Mouse (Mus musculus): ENCODE data around the gene Fzd5. TPM values are rescaled to one million over a fixed set of nuclear protein-coding genes. Genes with fewer than 3 reads are reported as not detected.

The Fzd5 gene
- 1 to 10 TPM; 1.6 to 1.8 TPM for total RNA-seq (2021)
- long read RNA-seq, experiment 1, partial matches to known transcripts = 0 of 1 reads
- long read RNA-seq, experiment 1, other reads (novel, unspliced or antisense) = 1 of 1 reads
- long read RNA-seq, experiment 2, partial matches to known transcripts = 1 of 1 reads
- long read RNA-seq, experiment 2, other reads (novel, unspliced or antisense) = 0 of 1 reads

GRCm38 (mm10) chr1:64737502-64738179 is at the start of gene Fzd5:
Fzd5 (minus strand) TSS chr1:64737751.
- peak; percentile 96 for DNase-seq
- intact Hi-C loops (cut with DNase I; ENCODE audit: low total_unique reads) = loop anchor here (5.0 kb wide), 1 partner anchor 180 kb away; no protein-coding TSS in a partner anchor

DNA sequence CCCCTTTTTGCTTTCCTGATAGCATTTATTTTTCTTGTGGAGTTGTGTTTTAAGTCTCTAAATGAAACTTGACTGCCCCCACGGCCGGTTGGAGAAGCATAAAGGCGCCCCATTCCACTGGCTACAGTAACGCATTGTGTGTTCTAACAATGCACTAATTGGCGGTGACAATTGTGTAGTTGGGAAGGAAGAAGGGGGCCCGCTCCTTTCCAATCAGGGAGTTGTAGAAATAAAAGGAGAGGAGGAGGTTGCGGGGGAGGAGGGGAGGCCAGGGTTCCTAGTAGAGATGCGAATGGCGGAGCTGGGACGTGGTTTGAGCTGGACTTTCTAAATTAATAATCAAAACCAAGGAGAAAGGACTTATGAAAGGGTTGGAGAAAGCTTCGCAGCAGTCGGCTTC is 42.3 kb upstream of the Fzd5 start:
- intact Hi-C loops (cut with DNase I; ENCODE audit: low total_unique reads) = no loop called here
- no peak for DNase-seq

DNA sequence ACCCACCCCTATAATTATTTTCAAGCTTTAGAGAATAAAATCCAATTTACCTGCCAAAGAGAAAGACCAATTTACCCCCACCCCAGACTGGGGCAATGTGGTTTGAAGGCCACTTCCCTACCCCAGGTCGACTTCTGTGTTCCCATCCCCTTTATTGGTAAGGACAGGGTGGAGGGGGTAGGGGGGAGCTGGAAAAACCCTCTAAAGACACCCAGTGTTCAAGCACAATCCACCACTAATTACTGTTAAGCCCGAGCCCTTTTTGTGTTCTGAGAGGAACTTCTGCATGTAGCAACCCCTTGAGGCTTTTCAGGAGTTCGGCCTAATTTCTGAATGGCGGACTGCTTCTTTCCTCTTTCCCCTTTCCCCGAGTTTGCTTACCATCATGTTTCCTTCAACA is 41.9 kb upstream of the Fzd5 start:
- DNase-seq = no peak
- intact Hi-C loops (cut with DNase I; ENCODE audit: low total_unique reads) = no loop called here

DNA sequence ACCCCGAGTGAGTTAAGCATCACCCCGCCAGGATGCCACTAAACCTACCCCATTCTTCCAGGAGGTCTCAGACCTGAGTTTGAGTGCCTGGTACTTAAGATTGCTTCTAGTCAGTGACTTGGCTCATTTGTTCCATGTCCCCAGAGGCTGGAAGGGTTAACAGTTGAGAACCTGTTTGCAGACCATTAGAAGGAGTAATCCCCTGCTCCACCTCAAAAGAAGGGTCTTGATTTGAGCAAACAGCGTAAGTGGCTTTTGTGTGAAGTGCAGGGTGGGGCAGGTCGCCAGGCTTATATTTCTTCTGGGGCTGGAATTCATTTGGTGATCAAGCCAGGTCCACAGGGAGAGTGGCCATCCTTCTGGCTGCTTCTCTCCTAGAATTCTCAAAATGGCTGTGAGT is 35.8 kb upstream of the Fzd5 start:
- intact Hi-C loops (cut with DNase I; ENCODE audit: low total_unique reads) = no loop called here
- no peak for DNase-seq

- intact Hi-C loops (cut with DNase I; ENCODE audit: low total_unique reads) = no loop called here
- DNase-seq = no peak
These were observed 32.6 kb upstream of the Fzd5 start for GRCm38 (mm10) chr1:64770169-64770568.

DNA sequence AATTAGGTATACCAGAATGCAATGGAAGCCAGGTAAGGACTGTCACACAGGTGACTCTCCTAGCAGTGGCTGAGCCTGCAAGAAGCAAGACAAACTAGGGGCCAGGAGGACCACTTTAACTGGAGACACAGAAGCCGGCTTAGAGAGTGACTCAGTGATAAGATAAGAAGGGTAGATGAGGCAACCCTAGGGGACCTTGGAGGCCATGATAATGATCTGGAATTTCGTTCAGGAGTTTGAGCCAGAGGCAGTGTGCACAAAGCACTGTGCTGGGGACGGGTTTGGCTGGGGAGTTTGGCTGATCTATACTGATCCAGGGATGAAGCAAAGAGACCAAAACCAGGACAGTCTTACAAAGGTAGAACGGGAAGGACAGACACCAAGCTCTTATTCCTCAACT is 24.1 kb upstream of the Fzd5 start:
- intact Hi-C loops (cut with DNase I; ENCODE audit: low total_unique reads) = no loop called here
- DNase-seq = no peak

GRCm38 (mm10) chr1:64757766-64758165 is 20.2 kb upstream of the Fzd5 start:
- no peak for DNase-seq
- intact Hi-C loops (cut with DNase I; ENCODE audit: low total_unique reads) = no loop called here

- intact Hi-C loops (cut with DNase I; ENCODE audit: low total_unique reads) = no loop called here
- no peak for DNase-seq
These were observed 19.7 kb upstream of the Fzd5 start for GRCm38 (mm10) chr1:64757254-64757653.

DNA sequence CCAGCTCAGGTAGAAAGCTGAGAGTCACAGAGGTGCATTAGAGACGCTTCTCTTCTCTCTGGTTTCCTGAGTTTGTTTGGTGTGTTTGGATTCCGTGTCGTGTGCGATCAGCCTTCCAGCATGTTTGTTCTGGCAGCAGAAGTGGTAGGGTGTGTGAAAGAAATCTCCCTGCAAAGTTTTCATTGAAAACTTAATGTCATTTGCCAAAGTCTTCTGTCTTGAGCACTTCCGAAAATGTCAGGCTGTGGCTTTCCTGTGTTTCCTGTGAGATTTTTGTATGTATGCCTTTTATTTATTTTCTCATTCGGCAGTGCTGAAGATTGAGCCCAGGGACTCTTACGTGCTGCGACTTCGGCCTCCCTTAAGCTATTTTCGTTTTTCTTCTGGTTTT is 19.1 kb upstream of the Fzd5 start:
- intact Hi-C loops (cut with DNase I; ENCODE audit: low total_unique reads) = no loop called here

GRCm38 (mm10) chr1:64755971-64756639 is 18.6 kb upstream of the Fzd5 start:
- intact Hi-C loops (cut with DNase I; ENCODE audit: low total_unique reads) = no loop called here
- DNase-seq = no peak

More for the DNA sequence above, 19.1 kb upstream of the Fzd5 start:
- DNase-seq = no peak

DNA sequence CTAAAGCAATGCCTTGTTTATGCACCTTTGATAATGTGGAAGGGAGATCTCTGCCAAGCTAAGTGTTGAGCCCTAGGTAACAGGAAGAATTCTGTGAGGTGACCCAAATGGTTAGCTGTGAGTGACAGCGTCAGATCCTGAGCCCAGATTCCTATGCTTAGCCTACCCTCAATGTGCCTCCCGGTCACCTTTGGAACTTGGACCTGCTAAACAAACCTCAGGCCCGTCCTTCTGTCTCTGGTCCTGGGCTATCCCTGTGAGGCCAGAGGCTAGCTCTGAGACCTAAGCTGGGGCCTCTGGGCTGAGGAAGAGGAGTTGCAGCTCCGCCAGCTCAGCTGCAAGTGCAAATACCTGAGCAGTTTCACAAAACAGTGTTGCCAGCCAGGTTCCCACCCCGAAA is 17.1 kb upstream of the Fzd5 start:
- no peak for DNase-seq
- intact Hi-C loops (cut with DNase I; ENCODE audit: low total_unique reads) = no loop called here

- intact Hi-C loops (cut with DNase I; ENCODE audit: low total_unique reads) = no loop called here
- no peak for DNase-seq
These were observed 16.1 kb upstream of the Fzd5 start for GRCm38 (mm10) chr1:64753668-64754067.

DNA sequence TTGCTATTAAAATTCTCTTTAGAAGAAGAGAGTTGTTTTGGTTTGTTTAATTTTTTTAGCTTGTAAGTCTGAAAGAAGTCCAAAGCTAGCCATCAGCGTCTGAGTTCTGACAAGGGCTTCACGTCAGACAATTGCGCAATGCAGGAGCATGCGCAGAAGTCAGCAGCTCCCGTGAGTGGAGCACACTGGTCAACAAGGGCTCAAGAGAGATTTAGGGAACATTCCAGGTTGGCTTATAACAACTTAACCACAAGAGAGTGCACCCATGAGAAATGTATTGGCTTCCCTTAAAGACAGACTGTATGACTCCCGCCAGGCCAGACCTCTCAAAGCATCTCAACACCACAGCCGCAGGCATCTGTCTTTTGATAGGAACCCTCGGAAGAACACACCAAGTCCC is 15.6 kb upstream of the Fzd5 start:
- DNase-seq = no peak
- intact Hi-C loops (cut with DNase I; ENCODE audit: low total_unique reads) = no loop called here

DNA sequence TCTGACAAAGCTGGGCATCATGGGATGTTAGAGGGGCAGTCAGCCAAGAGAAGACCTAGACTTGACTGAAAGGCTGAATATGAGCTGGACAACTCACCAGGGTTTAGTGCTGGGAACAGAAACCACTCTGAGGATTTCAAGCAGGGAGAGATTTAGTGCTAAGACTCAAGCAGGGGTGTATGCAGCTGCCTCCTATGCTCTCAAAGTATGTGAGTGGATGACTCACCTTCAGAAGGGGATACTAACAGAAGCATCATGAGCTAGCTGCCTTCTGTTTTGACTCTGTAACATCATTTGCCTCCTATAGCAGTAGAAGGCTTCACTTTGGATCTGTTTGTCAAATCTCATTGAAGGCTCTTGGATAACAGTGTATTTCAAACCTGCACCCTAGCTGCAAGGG is 7.1 kb upstream of the Fzd5 start:
- DNase-seq = no peak
- intact Hi-C loops (cut with DNase I; ENCODE audit: low total_unique reads) = no loop called here

GRCm38 (mm10) chr1:64742741-64743408 is 5.3 kb upstream of the Fzd5 start:
- DNase-seq = no peak
- intact Hi-C loops (cut with DNase I; ENCODE audit: low total_unique reads) = no loop called here

DNA sequence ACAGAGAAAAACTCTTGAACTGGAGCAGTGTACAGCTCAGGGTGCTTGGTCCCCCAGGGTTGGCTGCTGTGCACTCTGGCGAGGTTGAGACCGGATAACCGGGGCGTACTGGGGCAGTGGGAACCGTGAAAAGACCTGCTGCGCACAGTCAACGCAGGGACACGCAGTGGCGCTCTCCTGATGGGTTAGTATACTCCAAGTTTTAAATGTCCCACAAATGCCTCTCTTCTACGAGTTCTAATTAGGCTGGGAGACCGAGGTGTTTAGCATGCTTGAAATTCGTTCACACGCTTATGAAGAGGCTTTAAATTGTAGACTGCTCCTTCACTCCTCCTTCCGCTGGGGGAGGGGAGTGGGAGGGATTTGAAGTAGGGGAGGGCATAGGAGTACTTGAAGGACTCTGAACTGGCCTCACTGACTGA is 1.1 kb upstream of the Fzd5 start:
- intact Hi-C loops (cut with DNase I; ENCODE audit: low total_unique reads) = loop anchor here (5.0 kb wide), 1 partner anchor 179 kb away; no protein-coding TSS in a partner anchor
- no peak for DNase-seq

DNA sequence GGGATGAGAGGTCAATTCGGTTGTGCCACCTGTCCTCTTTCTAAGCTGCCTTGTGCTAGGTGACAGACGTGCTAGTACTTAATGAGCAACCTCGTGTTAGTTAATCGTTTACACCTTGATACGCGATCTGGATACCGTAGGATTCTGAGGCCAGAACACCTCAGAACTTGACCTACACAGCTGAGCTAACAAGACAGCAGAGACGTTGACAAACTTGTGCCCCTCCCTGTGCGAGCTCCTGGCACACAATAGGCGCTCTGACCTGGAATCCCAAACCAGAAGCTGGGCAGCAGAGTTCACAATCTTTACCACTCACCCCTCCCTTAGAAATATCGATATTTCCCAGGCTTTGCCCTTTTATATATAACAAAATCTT is 617 bp upstream of the Fzd5 start:
- intact Hi-C loops (cut with DNase I; ENCODE audit: low total_unique reads) = loop anchor here (5.0 kb wide), 1 partner anchor 179 kb away; no protein-coding TSS in a partner anchor
- no peak for DNase-seq

- intact Hi-C loops (cut with DNase I; ENCODE audit: low total_unique reads) = loop anchor here (5.0 kb wide), 1 partner anchor 180 kb away; no protein-coding TSS in a partner anchor
These were observed 660 bp downstream of the Fzd5 start for GRCm38 (mm10) chr1:64736681-64737501.

More at GRCm38 (mm10) chr1:64736681-64737501, 660 bp downstream of the Fzd5 start:
- peak; percentile 38 for DNase-seq

Measured in gastrocnemius, postnatal 14 days (tissue).